Mouse (Mus musculus) forebrain, embryonic 14.5 days (tissue): ENCODE measurements around the gene Trim28. TPM values are rescaled to one million over a fixed set of nuclear protein-coding genes. Genes with fewer than 3 reads are reported as not detected.

Source experiments
- ATAC-seq: fragments of 200-750 bp; cut with Nextera tagmentation; 2 replicates; pipeline ENCODE4 v1.8.0; 2017; ENCODE audit warnings: mild to moderate bottlenecking, moderate library complexity
- DNase-seq: peaks from one replicate; pipeline ENCODE4 v3.0.0-alpha.2; 2015; ENCODE audit warnings: low spot score
- H3K27ac ChIP-seq: fragments of 300-500 bp; sonication (generic); 2 replicates; pipeline ENCODE4 v1.5.1; 2014; ENCODE audit warnings: low read depth, mild to moderate bottlenecking, control low read depth, low read length, moderate library complexity
- H3K27me3 ChIP-seq: fragments of 300-500 bp; sonication (generic); replicated peaks from 2 replicates; pipeline ENCODE4 v1.6.1; 2014; ENCODE audit warnings: low read length, control low read depth, mixed read lengths; ENCODE audit not compliant: control insufficient read depth, insufficient read depth
- H3K36me3 ChIP-seq: fragments of 300-500 bp; sonication (generic); 2 replicates; pipeline ENCODE4 v1.6.1; 2014; ENCODE audit warnings: low read length, control low read depth; ENCODE audit not compliant: control insufficient read depth, insufficient read depth
- H3K4me1 ChIP-seq: fragments of 300-500 bp; sonication (generic); 2 replicates; pipeline ENCODE4 v1.6.1; 2014; ENCODE audit warnings: antibody characterized with exemption, low read length, control low read depth; ENCODE audit not compliant: control insufficient read depth, insufficient read depth
- H3K4me2 ChIP-seq: fragments of 300-500 bp; sonication (generic); 2 replicates; pipeline ENCODE4 v1.6.1; 2014; ENCODE audit warnings: mild to moderate bottlenecking, control low read depth, low read length
- H3K4me3 ChIP-seq: fragments of 300-500 bp; sonication (generic); 2 replicates; pipeline ENCODE4 v1.5.1; 2014; ENCODE audit warnings: low read depth, low read length, control low read depth
- H3K9ac ChIP-seq: fragments of 300-500 bp; sonication (generic); 2 replicates; pipeline ENCODE4 v1.6.1; 2014; ENCODE audit warnings: mild to moderate bottlenecking, low read length, control low read depth, moderate library complexity
- H3K9me3 ChIP-seq: fragments of 300-500 bp; sonication (generic); replicated peaks from 2 replicates; pipeline ENCODE4 v1.6.1; 2016; ENCODE audit warnings: low read length, control low read depth, mixed read lengths; ENCODE audit not compliant: control insufficient read depth
- WGBS: fragments of 180-500 bp; shearing (Covaris S2); extraction: QIAGEN DNeasy Blood & Tissue Kit; methylation state at CpG from one replicate; pipeline ENCODE4 v1.1.7; 2014; 5-methylcytosine and 5-hydroxymethylcytosine counted together
- polyA plus RNA-seq: library from polyadenylated mRNA; unstranded; fragments of >200 nt; fragmentation: Nextera tagmentation; extraction: Ambion mirVana; gene quantifications from 2 replicates; pipeline ENCODE4 v1.2.1, GENCODE M21; 2014

The Trim28 gene
- polyA plus RNA-seq, 1 experiment from 2014 or later: 317 TPM

GRCm38 (mm10) chr7:12992222-12992621 is 6.7 kb upstream of the Trim28 start:
- Histone ChIP-seq H3K4me3 (no peak overlapping the region), H3K27me3 (no peaks in the 10 kb centered on the region), H3K9ac (no peak overlapping the region), H3K9me3 (no peaks in the 10 kb centered on the region), H3K36me3 (no peaks in the 10 kb centered on the region), H3K4me2 (no peak overlapping the region), H3K27ac (no peak overlapping the region), H3K4me1 (no peaks in the 10 kb centered on the region)
- DNase-seq (no peak), ATAC-seq (no peak)
- 4% methylated on average over 3 of the region's 3 CpGs for WGBS

- 90% methylated on average over 10 of the region's 10 CpGs for WGBS
- H3K27me3 ChIP-seq: no peaks in the 10 kb centered on the region
- H3K36me3 ChIP-seq: no peaks in the 10 kb centered on the region
- DNase-seq (no peak), ATAC-seq (no peak)
- no peaks in the 10 kb centered on the region for H3K4me1 ChIP-seq
- H3K4me3 ChIP-seq: no peak overlapping the region
- H3K27ac ChIP-seq: no peak overlapping the region
- H3K9ac ChIP-seq: no peak overlapping the region
- no peaks in the 10 kb centered on the region for H3K9me3 ChIP-seq
- no peak overlapping the region for H3K4me2 ChIP-seq
Measured at GRCm38 (mm10) chr7:12993148-12993547, 5.8 kb upstream of the Trim28 start.

GRCm38 (mm10) chr7:12995862-12996261 is 3.1 kb upstream of the Trim28 start:
- no peaks in the 10 kb centered on the region for H3K36me3 ChIP-seq
- H3K27ac ChIP-seq: no peak overlapping the region
- no peak for ATAC-seq
- no peaks in the 10 kb centered on the region for H3K27me3 ChIP-seq
- no peaks in the 10 kb centered on the region for H3K9me3 ChIP-seq
- no peak for DNase-seq
- H3K4me3 ChIP-seq: no peak overlapping the region
- no peak overlapping the region for H3K4me2 ChIP-seq
- H3K9ac ChIP-seq: no peak overlapping the region
- H3K4me1 ChIP-seq: no peaks in the 10 kb centered on the region

GRCm38 (mm10) chr7:12997230-12997629 is 1.7 kb upstream of the Trim28 start:
- ATAC-seq: no peak
- H3K27me3 ChIP-seq: no peaks in the 10 kb centered on the region
- no peaks in the 10 kb centered on the region for H3K36me3 ChIP-seq
- H3K4me3 ChIP-seq: no peak overlapping the region
- DNase-seq: no peak
- no peak overlapping the region for H3K4me2 ChIP-seq
- 74% methylated on average over 5 of the region's 5 CpGs for WGBS
- H3K9ac ChIP-seq: no peak overlapping the region
- no peak overlapping the region for H3K27ac ChIP-seq
- no peaks in the 10 kb centered on the region for H3K4me1 ChIP-seq
- H3K9me3 ChIP-seq: no peaks in the 10 kb centered on the region

- Histone ChIP-seq H3K27ac (no peak within 1 kb of the TSS), H3K4me3 (no peak within 1 kb of the TSS), H3K4me1 (no peaks in the 10 kb centered on the region), H3K9me3 (no peaks in the 10 kb centered on the region), H3K4me2 (no peak within 1 kb of the TSS), H3K36me3 (peaks cover 4% of the 10 kb centered on the region; the same call in 1 of the 2 replicates), H3K27me3 (no peaks in the 10 kb centered on the region), H3K9ac (no peak within 1 kb of the TSS)
- WGBS: 85% methylated on average over 5 of the region's 5 CpGs
- ATAC-seq (no peak), DNase-seq (no peak)
Measured at GRCm38 (mm10) chr7:12998053-12998452, 861 bp upstream of the Trim28 start, which contains the start of gene Slc27a5. Slc27a5 (minus strand) TSS chr7:12998192.

- H3K9ac ChIP-seq: no peak overlapping the region
- 80% methylated on average over 1 of the region's 1 CpGs for WGBS
Measured at GRCm38 (mm10) chr7:13001584-13001983, 2.7 kb downstream of the Trim28 start.

GRCm38 (mm10) chr7:13003380-13003779 is 4.5 kb downstream of the Trim28 start:
- no peak overlapping the region for H3K4me3 ChIP-seq
- H3K4me1 ChIP-seq: peaks cover 1% of the 10 kb centered on the region
- no peak overlapping the region for H3K4me2 ChIP-seq
- no peaks in the 10 kb centered on the region for H3K9me3 ChIP-seq
- DNase-seq (no peak), ATAC-seq (no peak)
- H3K27me3 ChIP-seq: no peaks in the 10 kb centered on the region
- no peak overlapping the region for H3K9ac ChIP-seq
- WGBS: 73% methylated on average over 5 of the region's 5 CpGs
- no peak overlapping the region for H3K27ac ChIP-seq
- peaks cover 44% of the 10 kb centered on the region for H3K36me3 ChIP-seq

More at GRCm38 (mm10) chr7:13001584-13001983, 2.7 kb downstream of the Trim28 start:
- Histone ChIP-seq H3K9me3 (no peaks in the 10 kb centered on the region), H3K4me3 (no peak overlapping the region), H3K4me2 (no peak overlapping the region), H3K36me3 (peaks cover 29% of the 10 kb centered on the region), H3K4me1 (no peaks in the 10 kb centered on the region), H3K27me3 (no peaks in the 10 kb centered on the region), H3K27ac (no peak overlapping the region)
- DNase-seq (no peak), ATAC-seq (no peak)

- Histone ChIP-seq H3K9ac (no peak overlapping the region), H3K36me3 (peaks cover 44% of the 10 kb centered on the region), H3K27me3 (no peaks in the 10 kb centered on the region), H3K4me1 (peaks cover 12% of the 10 kb centered on the region), H3K27ac (no peak overlapping the region), H3K4me3 (no peak overlapping the region), H3K4me2 (no peak overlapping the region), H3K9me3 (no peaks in the 10 kb centered on the region)
- DNase-seq: no peak
- no peak for ATAC-seq
- WGBS: 83% methylated on average over 17 of the region's 17 CpGs
Measured at GRCm38 (mm10) chr7:13006011-13006410, 7.1 kb downstream of the Trim28 start.

- no peak for ATAC-seq
- H3K27ac ChIP-seq: no peak overlapping the region
- no peak overlapping the region for H3K4me2 ChIP-seq
- peaks cover 44% of the 10 kb centered on the region for H3K36me3 ChIP-seq
- H3K9me3 ChIP-seq: no peaks in the 10 kb centered on the region
- DNase-seq: no peak
- H3K9ac ChIP-seq: no peak overlapping the region
- 85% methylated on average over 10 of the region's 10 CpGs for WGBS
- no peaks in the 10 kb centered on the region for H3K27me3 ChIP-seq
- no peak overlapping the region for H3K4me3 ChIP-seq
- peaks cover 12% of the 10 kb centered on the region for H3K4me1 ChIP-seq
Measured at GRCm38 (mm10) chr7:13006531-13006930, 7.6 kb downstream of the Trim28 start.
